Mouse (Mus musculus) left cerebral cortex, postnatal 36 days (tissue): ENCODE results near the gene Acad8. TPM values are rescaled to one million over a fixed set of nuclear protein-coding genes. Genes with fewer than 3 reads are reported as not detected.

ENCODE experiments used
- DNase-seq, 2 experiments: peaks; one replicate each; pipeline ENCODE4 v3.0.0; 2021 to 2022; ENCODE audit warnings: low spot score in 2 of 2, mixed read lengths in 1 of 2
- intact Hi-C: fragments of 180-260 bp; cut with DNase I; formaldehyde crosslinking; loops from one replicate; pipeline ENCODE4 v1.15.1; 2025
- total RNA-seq, 2 experiments: library from RNA; stranded (reverse); gene quantifications; 2 replicates each; pipeline ENCODE4 v1.2.3; 2021

Gene Acad8
- total RNA-seq, result 10 to 100 TPM; 29.5 to 36.3 TPM

- peak; percentile 92 to 94 for DNase-seq
- intact Hi-C loops, result no loop called here
These were observed at the start of gene Acad8, which contains the start of gene Thyn1 for GRCm38 (mm10) chr9:26999461-27000395. Gene Acad8, minus strand, starts transcription at chr9:26999566. Gene Thyn1, plus strand, starts transcription at chr9:26999710.

GRCm38 (mm10) chr9:27043892-27044291, 44.5 kb upstream of the Acad8 start:
- DNase-seq, result no peak
- intact Hi-C loops, result no loop called here

- no peak for DNase-seq
- intact Hi-C loops, result no loop called here
These were observed 31.4 kb upstream of the Acad8 start for GRCm38 (mm10) chr9:27030763-27031100.

- DNase-seq, result peak; percentile 94 to 95
- intact Hi-C loops, result no loop called here
These were observed 30.7 kb upstream of the Acad8 start, which contains the start of the genes Vps26b and Ncapd3 for GRCm38 (mm10) chr9:27029828-27030762. Gene Vps26b, minus strand, starts transcription at chr9:27030065. Gene Ncapd3, plus strand, starts transcription at chr9:27030175.

DNA sequence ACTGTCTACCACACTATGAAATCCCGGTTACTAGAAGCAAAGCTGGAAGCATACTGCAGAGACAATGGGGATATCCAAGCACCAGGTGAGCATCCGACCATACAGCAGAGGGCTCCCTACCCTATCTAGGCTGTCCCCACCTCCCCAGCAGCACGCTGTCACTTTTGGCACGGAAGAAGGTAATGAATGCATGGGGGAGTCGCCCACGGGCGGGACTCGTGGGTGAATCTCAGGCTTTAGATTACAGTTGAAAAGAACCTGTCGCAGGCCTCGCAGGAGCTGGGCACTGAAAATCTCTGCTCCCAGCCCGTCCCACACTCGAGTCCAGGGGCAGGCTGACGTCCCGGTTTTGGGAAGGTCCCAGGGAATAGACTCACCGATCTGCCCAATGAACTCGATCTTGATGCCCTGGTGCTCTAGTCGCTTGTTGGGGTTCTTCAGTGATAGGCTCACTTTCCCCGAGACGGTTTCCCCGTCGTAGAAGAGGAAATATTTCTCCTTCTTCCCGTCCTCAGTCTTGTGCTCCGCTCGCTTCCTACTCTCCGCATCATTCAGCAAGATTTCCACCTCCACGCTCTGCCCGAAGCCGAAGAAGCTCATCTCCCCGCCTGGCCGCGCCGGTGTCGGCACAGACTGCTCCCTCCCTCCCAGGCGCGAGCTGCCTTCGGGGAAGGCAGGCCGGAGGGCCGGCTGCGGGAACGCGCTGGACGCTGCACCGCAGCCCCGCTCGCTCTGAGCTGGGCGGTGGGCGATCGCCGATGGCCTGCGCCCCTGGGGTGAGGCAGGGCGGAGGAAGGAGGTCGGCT, 29.9 kb upstream of the Acad8 start:
- intact Hi-C loops, result no loop called here
- DNase-seq, result peak; percentile 61 to 68

GRCm38 (mm10) chr9:27026708-27027107, 27.3 kb upstream of the Acad8 start:
- intact Hi-C loops, result no loop called here
- DNase-seq, result no peak

GRCm38 (mm10) chr9:27023681-27024080, 24.3 kb upstream of the Acad8 start:
- intact Hi-C loops, result no loop called here
- DNase-seq, result no peak

DNA sequence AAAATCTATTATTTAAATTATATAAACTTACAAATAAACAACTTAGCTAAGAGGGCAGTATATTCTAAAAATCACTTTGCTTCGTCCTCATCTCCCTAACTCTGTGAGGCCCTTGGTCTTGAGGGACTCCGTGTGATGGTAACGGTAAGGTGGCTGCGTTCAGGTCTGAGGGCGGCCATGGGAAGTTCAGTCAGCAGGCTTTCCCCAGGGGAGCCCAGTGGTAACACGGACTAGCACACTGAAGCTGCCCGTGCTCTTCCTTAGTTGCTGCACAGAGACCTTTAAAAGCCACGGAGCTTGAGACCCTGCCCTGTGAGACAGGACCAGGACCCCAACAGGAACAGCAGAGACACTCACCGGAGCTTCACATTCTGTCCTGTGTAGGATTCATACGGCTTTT, 19.6 kb upstream of the Acad8 start:
- DNase-seq, result no peak
- intact Hi-C loops, result no loop called here

DNA sequence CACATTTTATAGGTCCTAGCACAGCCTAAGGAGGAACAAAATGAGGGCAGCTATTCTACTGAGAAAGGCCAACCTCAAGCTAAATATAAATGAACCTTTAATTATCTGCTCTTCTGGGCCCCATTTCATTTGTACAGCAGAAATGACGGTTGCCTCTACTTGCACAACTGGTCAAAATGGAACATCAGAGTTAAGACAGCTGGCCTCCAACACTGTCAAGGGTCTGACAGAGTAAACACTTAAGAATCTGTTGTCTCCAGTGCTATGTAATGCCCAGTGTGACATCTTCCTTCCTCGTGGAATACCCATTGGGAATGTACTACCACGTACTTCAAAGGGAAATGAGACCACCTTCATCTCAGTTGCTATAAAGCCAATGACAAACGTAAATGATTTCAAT, 12.2 kb upstream of the Acad8 start:
- intact Hi-C loops, result no loop called here

GRCm38 (mm10) chr9:27009231-27009630, 9.9 kb upstream of the Acad8 start:
- DNase-seq, result no peak
- intact Hi-C loops, result no loop called here

More for the DNA sequence above, 12.2 kb upstream of the Acad8 start:
- DNase-seq, result no peak

- no peak for DNase-seq
- intact Hi-C loops, result no loop called here
These were observed 7.5 kb upstream of the Acad8 start for GRCm38 (mm10) chr9:27006866-27007265.

GRCm38 (mm10) chr9:27005933-27006332, 6.6 kb upstream of the Acad8 start:
- DNase-seq, result no peak
- intact Hi-C loops, result no loop called here

- intact Hi-C loops, result no loop called here
These were observed 5.9 kb upstream of the Acad8 start for GRCm38 (mm10) chr9:27005231-27005630.

DNA sequence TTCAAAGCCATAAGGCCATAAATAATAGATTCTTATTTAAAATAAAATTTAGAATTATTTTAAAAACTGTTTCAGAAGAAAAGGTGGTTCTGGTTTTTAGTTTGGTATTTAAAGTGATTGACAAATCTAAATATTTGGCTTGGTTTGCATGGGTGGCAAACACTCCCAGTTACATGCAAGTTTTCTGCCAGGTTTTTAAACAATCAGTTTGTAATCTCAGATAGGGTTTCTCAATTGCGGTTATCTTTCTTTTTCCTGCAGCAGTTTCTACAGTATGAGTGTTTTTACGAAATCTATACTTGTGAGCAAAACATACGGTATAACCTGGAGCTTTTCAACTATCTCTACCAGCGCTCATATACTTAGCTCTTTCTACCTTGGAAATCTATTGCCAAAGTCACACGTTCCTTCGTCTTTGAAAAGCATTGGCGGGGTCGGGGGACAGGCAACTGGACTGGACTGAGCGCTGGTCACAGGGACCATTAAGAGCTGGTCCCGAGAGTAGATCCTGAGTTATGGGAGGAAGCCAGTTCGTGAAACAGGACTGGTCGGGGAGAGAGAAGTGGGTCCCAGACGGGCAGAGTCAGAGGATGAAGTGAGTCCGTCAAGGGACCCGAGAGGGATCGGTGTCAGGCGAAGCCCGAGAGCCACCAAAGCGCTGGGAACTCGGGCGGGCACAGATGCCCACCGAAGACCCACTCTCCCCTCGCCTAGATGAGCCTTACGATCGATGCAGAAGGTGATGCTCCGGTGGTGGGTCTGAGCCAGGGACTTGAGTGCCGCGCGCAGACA, 501 bp downstream of the Acad8 start:
- no peak for DNase-seq
- intact Hi-C loops, result no loop called here

More at GRCm38 (mm10) chr9:27005231-27005630, 5.9 kb upstream of the Acad8 start:
- no peak for DNase-seq

- intact Hi-C loops, result no loop called here
- DNase-seq, result no peak
These were observed 1.9 kb downstream of the Acad8 start for GRCm38 (mm10) chr9:26997501-26997900.

DNA sequence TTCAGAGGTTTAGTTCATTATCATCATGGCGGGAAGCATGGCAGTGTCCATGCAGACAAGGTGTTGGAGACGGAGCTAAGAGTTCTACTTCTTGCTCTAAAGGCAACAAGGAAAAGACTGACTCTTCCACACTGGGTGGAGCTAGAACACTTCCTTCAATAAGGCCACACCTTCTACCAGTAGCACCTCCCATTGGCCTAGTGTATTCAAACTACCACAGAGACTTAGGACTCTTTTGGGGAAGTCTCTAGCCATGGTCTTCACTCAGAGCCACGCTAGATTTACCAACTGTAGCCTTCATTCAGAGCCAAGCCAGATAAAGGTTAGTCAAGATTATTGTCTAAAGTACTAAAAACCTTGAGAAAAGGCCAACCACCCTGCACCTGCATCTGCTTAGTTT, 2.3 kb downstream of the Acad8 start:
- no peak for DNase-seq
- intact Hi-C loops, result no loop called here

DNA sequence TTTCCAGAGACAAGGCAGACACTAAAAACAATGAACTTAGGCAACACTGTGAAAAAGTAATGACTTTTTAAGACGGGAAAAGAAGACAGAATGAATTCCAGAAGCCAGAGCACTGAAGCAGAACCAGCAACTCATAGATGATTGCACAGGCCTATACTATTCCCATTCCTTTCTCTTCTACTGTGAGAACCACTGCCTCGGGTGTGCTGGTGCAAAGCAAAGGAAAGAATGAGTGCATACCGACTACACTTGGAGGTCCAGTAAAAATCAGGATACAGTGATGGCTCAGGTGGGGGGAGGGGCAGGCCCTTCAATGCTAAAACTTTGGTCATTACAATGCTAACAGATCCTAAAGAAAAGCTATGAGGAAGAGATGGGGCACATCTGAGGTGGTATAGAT, 5.5 kb downstream of the Acad8 start:
- intact Hi-C loops, result no loop called here
- no peak for DNase-seq

DNA sequence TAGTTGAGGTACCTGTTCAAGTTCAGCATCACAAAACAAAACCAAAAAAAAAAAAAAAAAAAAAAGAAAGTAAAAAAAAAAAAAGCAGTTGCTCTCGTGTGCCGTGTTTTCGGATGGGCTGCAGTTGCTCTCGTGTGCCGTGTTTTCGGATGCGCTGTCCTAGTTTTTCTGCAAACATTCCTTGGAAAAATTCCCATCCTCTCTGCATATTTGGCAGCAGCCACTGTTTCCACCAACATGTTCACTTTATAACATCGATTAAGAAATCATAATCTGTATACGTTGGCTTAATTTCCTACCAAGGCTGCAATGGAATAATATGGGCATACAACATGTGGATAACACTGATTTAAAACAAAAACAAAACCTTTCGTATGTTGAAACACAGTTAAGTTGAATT, 6.2 kb downstream of the Acad8 start:
- intact Hi-C loops, result no loop called here
- DNase-seq, result no peak

DNA sequence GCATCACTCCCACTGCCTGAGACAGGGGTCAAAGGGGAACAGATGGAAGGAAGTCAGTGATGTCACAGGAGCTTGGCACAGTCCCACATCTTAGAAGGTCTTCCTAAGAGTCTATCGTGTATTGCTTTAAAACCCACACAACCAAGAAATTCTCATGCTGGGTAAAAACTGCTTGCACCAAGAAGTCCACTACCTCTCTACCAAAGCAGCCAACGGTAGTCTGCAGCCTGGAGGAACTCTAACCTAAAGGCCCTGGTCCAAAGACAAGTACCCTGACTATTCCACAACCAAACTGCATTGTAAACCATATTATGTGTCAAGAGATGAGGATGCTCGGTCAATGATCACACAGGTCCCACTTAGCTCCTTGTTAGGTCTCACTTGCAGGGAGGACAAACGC, 9.2 kb downstream of the Acad8 start:
- intact Hi-C loops, result no loop called here
- no peak for DNase-seq
